ENCODE assay signal across 11 mouse cellular contexts in the genomic region with DNA sequence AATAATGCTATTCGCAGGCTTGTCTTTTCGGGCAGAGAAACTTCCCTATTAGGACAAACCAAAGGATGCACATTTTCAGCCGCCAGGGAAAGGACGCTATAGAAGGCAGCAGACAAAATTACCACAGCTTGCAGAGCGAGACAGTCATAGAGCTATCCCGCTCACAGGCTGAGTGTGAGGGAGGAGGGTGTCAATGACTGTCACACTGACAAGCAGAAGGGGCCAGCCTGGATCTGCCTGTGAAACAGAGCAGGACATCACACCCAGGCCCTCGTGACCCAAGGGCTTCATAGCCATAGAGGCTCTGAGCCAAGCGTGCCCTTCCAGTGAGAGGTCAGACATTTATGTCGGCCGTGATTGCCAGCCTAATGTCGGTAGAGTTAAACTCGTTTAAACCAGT. TPM values are rescaled to one million over a fixed set of nuclear protein-coding genes. Genes with fewer than 3 reads are reported as not detected.
A peak's percentile ranks its signal among the peaks of the same experiment; 100 is the strongest.
DNase-seq lines count a peak whose midpoint lies in the region; ATAC-seq and TF ChIP-seq lines count a peak whose summit lies in the region.
"Had no signal": no experiment of that assay in that cellular context is flagged by ENCODE, and none has a peak within 500 bp of the region (broad histone marks: within the 10 kb centered on the region; RNA-seq: fewer than 3 reads in every experiment).

No protein-coding gene starts in this region.

- WGBS in cerebellum, adult 2 months = 34% methylated on average over 12 of the region's 12 CpGs
- WGBS in heart, embryonic 11.5 days (ENCODE audit: insufficient replicate concordance) = 53% methylated on average over 12 of the region's 12 CpGs
- 85% methylated on average over 12 of the region's 12 CpGs for WGBS in midbrain, embryonic 13.5 days

- no peak for TF ChIP-seq CTCF in cerebellum, adult 2 months (IDR thresholded peaks at IDR 0.05; ENCODE audit: borderline replicate concordance, insufficient read depth, low read depth, low read length)

- peaks cover 5% of the 10 kb centered on the region for H3K36me3 ChIP-seq in heart, embryonic 11.5 days (ENCODE audit: control insufficient read depth, insufficient read depth, low read length)
- H3K36me3 ChIP-seq in midbrain, embryonic 13.5 days = no peaks in the 10 kb centered on the region
- H3K36me3 ChIP-seq: hindbrain, embryonic 12.5 days had no signal

- no peak for TF ChIP-seq POLR2A in cerebellum, adult 2 months (IDR thresholded peaks at IDR 0.05; ENCODE audit: borderline replicate concordance, insufficient read depth, low read length)

- peak overlapping the region; percentile 41 for H3K27ac ChIP-seq in cerebellum, adult 2 months (ENCODE audit: insufficient read depth, low read length)
- peak overlapping the region; percentile 69 for H3K27ac ChIP-seq in heart, embryonic 11.5 days (ENCODE audit: low read depth, low read length)
- H3K27ac ChIP-seq in midbrain, embryonic 13.5 days = no peak overlapping the region
- H3K27ac ChIP-seq: hindbrain, embryonic 12.5 days had no signal

- peak overlapping the region; percentile 6 for H3K4me3 ChIP-seq in cerebellum, adult 2 months (replicated peaks; ENCODE audit: insufficient read depth, low read depth, low read length)
- H3K4me3 ChIP-seq in heart, embryonic 11.5 days (ENCODE audit: low read depth, low read length) = no peak overlapping the region
- no peak overlapping the region for H3K4me3 ChIP-seq in midbrain, embryonic 13.5 days (replicated peaks)
- H3K4me3 ChIP-seq: hindbrain, embryonic 12.5 days had no signal

- no peak overlapping the region for H3K9ac ChIP-seq in heart, embryonic 11.5 days (ENCODE audit: low read depth, low read length)
- no peak overlapping the region for H3K9ac ChIP-seq in midbrain, embryonic 13.5 days (replicated peaks)
- H3K9ac ChIP-seq: hindbrain, embryonic 12.5 days; liver, postnatal 0 days had no signal

- no peaks in the 10 kb centered on the region for H3K9me3 ChIP-seq in heart, embryonic 11.5 days (replicated peaks; ENCODE audit: control insufficient read depth, low read length)
- H3K9me3 ChIP-seq in midbrain, embryonic 13.5 days = no peaks in the 10 kb centered on the region
- H3K9me3 ChIP-seq: hindbrain, embryonic 12.5 days had no signal

- intact Hi-C loops in heart, postnatal 36 days (cut with DNase I) = loop anchor here (10.0 kb wide), 1 partner anchor 216 kb away; no protein-coding TSS in a partner anchor

- no peak for DNase-seq in cerebellum, adult 2 months
- no peak for DNase-seq in heart, postnatal 36 days
- DNase-seq in layer of hippocampus, adult 9-11 months = peak; percentile 52
- no peak for DNase-seq in layer of hippocampus, postnatal 36 days
- peak; percentile 84 for DNase-seq in telencephalon, adult 2 months (ENCODE audit: low read depth, low spot score)
- DNase-seq: adrenal gland, postnatal 36 days; liver, postnatal 0 days had no signal

- no peak for ATAC-seq in cerebellum, adult (ENCODE audit: insufficient number of reproducible peaks, low FRiP score, low TSS enrichment)
- 0 out of 2 replicates have a peak, but pooled peaks have one; percentile 37 for ATAC-seq in heart, embryonic 11.5 days (replicated peaks; ENCODE audit: insufficient number of reproducible peaks, low FRiP score, low TSS enrichment)
- ATAC-seq in midbrain, embryonic 13.5 days = no peak
- ATAC-seq: liver, postnatal 0 days had no signal

- peaks cover 25% of the 10 kb centered on the region for H3K4me1 ChIP-seq in cerebellum, adult 2 months (ENCODE audit: control insufficient read depth, insufficient read depth, low read length)
- peaks cover 34% of the 10 kb centered on the region for H3K4me1 ChIP-seq in heart, embryonic 11.5 days (ENCODE audit: control insufficient read depth, insufficient read depth, low read length)
- H3K4me1 ChIP-seq in midbrain, embryonic 13.5 days (replicated peaks) = peaks cover 33% of the 10 kb centered on the region

- no peaks in the 10 kb centered on the region for H3K27me3 ChIP-seq in cerebellum, adult 2 months (ENCODE audit: control insufficient read depth, insufficient read depth, low read length)
- H3K27me3 ChIP-seq in heart, embryonic 11.5 days (ENCODE audit: control insufficient read depth, insufficient read depth, low read length) = no peaks in the 10 kb centered on the region
- H3K27me3 ChIP-seq in midbrain, embryonic 13.5 days = no peaks in the 10 kb centered on the region
- H3K27me3 ChIP-seq: hindbrain, embryonic 12.5 days had no signal

- no peak overlapping the region for H3K4me2 ChIP-seq in heart, embryonic 11.5 days
- no peak overlapping the region for H3K4me2 ChIP-seq in midbrain, embryonic 13.5 days (replicated peaks)
- H3K4me2 ChIP-seq: hindbrain, embryonic 12.5 days had no signal

RNA-seq across cellular contexts. Expression of a gene that starts 30.3 kb away (rescaled TPM):
- 5.7 and 5.9 TPM in 2 replicates for polyA plus RNA-seq in cerebellum, adult 2 months (2012; rRNA removed)
- polyA plus RNA-seq in heart, embryonic 11.5 days (2014; fragmentation: Nextera tagmentation; extraction: Ambion mirVana) = 39.9 and 42.1 TPM in 2 replicates
- 10 to 100 TPM; 42.0 to 53.5 TPM for total RNA-seq in heart, postnatal 36 days (2021)
- total RNA-seq in layer of hippocampus, postnatal 36 days (2021) = 1 to 10 TPM; 7.4 to 8.9 TPM
- 7.7 and 8.5 TPM in 2 replicates for polyA plus RNA-seq in midbrain, embryonic 13.5 days (2015; fragmentation: Nextera tagmentation; extraction: Ambion mirVana)

Comparison
In these comparisons a context has a peak if more than half of its experiments do, and no peak if none do; other contexts are left out.
1. DNase-seq: peak in layer of hippocampus, adult 9-11 months (single experiment) and telencephalon, adult 2 months (single experiment); none in cerebellum, adult 2 months (0 of 2), heart, postnatal 36 days (0 of 2) and layer of hippocampus, postnatal 36 days (0 of 2).